Comparison of ENCODE assay signal across 8 mouse cellular contexts in the genomic region with DNA sequence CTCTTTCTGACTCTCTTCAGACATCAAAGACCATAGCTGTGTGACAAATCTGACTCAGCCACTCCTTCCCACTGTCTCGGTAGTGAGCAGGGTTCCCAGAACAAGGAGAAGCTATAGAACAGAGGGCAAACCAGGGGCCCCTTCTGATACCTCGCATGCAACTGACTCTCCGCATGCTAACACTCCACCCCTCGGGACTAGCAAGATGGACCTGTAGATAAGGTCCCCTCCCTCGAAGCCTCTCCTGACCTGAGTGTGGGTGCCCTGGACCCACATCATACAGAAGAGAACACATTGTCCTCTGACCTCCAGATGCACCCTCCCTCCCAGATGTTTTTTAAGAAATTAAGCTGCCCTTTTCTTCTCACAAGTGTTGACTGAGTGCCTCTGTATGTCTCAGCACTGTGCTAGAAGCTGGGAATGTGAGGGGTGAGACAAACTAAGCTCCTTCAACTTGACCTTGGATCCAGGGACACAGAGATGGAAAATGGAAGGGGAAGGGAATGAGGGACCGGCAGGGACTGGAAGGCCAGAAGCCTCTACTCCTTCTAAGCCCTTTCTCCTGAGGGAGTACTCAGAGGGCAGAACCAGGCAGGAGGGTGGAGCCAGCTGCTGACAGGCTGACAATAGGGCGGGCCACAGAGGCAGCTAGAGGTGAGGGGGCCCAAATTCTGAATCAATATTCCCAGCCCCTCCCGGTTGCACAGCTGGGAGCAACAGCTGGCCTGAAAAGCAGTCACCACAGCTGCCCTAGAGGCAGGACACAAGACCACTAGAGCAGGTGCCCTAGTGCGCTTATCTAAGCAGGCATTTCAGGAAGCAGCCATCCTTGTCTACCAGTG. TPM values are rescaled to one million over a fixed set of nuclear protein-coding genes. Genes with fewer than 3 reads are reported as not detected.
A peak's percentile ranks its signal among the peaks of the same experiment; 100 is the strongest.
DNase-seq lines count a peak whose midpoint lies in the region; ATAC-seq and TF ChIP-seq lines count a peak whose summit lies in the region.

No protein-coding gene starts in this region.

- H3K4me2 ChIP-seq in intestine, postnatal 0 days (replicated peaks; ENCODE audit: low read depth) = peak overlapping the region; percentile 92
- peak overlapping the region; percentile 85 for H3K4me2 ChIP-seq in stomach, postnatal 0 days (replicated peaks; ENCODE audit: low read depth)

- 22% methylated on average over 9 of the region's 9 CpGs for WGBS in intestine, postnatal 0 days
- 25% methylated on average over 9 of the region's 9 CpGs for WGBS in stomach, postnatal 0 days

- intact Hi-C loops in left cerebral cortex, adult 2 months (cut with DNase I) = no loop called here
- intact Hi-C loops in left cerebral cortex, postnatal 14 days (cut with DNase I) = loop anchor here (5.0 kb wide), 1 partner anchor 61 kb away; no protein-coding TSS in a partner anchor

- DNase-seq in left cerebral cortex, adult 2 months (ENCODE audit: extremely low spot score in 1 of 2, low spot score in 2 of 2) = no peak
- no peak for DNase-seq in left cerebral cortex, postnatal 14 days (ENCODE audit: low spot score in 2 of 2)
- DNase-seq in lung, postnatal 14 days = peak; percentile 37
- DNase-seq in stomach, postnatal 0 days (ENCODE audit: low spot score) = no peak
- no peak for DNase-seq in layer of hippocampus, postnatal 14 days (ENCODE audit: low spot score in 2 of 2)
- no peak for DNase-seq in layer of hippocampus, adult 9-11 months

- ATAC-seq in erythroblast, adult 5-6 weeks (replicated peaks; ENCODE audit: low FRiP score, poor library complexity, severe bottlenecking) = peak; percentile 60
- peak; percentile 31; the same call in 1 of the 2 replicates for ATAC-seq in intestine, postnatal 0 days
- ATAC-seq in stomach, postnatal 0 days (ENCODE audit: low FRiP score, low TSS enrichment) = no peak

- H3K9ac ChIP-seq in intestine, postnatal 0 days (ENCODE audit: low read depth, low read length) = no peak overlapping the region
- peak overlapping the region; percentile 38 for H3K9ac ChIP-seq in stomach, postnatal 0 days (ENCODE audit: low read length)

- TF ChIP-seq CTCF in left cerebral cortex, adult 2 months (IDR thresholded peaks at IDR 0.05) = no peak
- no peak for TF ChIP-seq CTCF in intestine, postnatal 0 days (IDR thresholded peaks at IDR 0.05; ENCODE audit: low read depth)
- no peak for TF ChIP-seq CTCF in stomach, postnatal 0 days (IDR thresholded peaks at IDR 0.05; ENCODE audit: low read depth)

- H3K27ac ChIP-seq in left cerebral cortex, adult 2 months = peak overlapping the region; percentile 1; the same call in 1 of the 2 replicates
- H3K27ac ChIP-seq in intestine, postnatal 0 days (ENCODE audit: low read depth, low read length) = no peak overlapping the region
- peak overlapping the region; percentile 85; the same call in 1 of the 2 replicates for H3K27ac ChIP-seq in stomach, postnatal 0 days (replicated peaks)

- H3K4me3 ChIP-seq in left cerebral cortex, adult 2 months = peak overlapping the region; percentile 64
- peak overlapping the region; percentile 3; the same call in 1 of the 2 replicates for H3K4me3 ChIP-seq in intestine, postnatal 0 days (ENCODE audit: low read depth, low read length)
- H3K4me3 ChIP-seq in stomach, postnatal 0 days (ENCODE audit: low read depth, low read length) = peak overlapping the region; percentile 67

- H3K36me3 ChIP-seq in intestine, postnatal 0 days (ENCODE audit: control insufficient read depth, insufficient read depth) = 0 out of 2 replicates have a peak, but pooled peaks cover 5% of the 10 kb centered on the region
- no peaks in the 10 kb centered on the region; the same call in 1 of the 2 replicates for H3K36me3 ChIP-seq in stomach, postnatal 0 days (ENCODE audit: control insufficient read depth, insufficient read depth, low read length)

- no peaks in the 10 kb centered on the region for H3K27me3 ChIP-seq in intestine, postnatal 0 days (replicated peaks; ENCODE audit: control insufficient read depth, insufficient read depth, low read length)
- H3K27me3 ChIP-seq in stomach, postnatal 0 days (ENCODE audit: control insufficient read depth, insufficient read depth, low read length) = no peaks in the 10 kb centered on the region

- H3K9me3 ChIP-seq in intestine, postnatal 0 days (ENCODE audit: control insufficient read depth) = no peaks in the 10 kb centered on the region
- H3K9me3 ChIP-seq in stomach, postnatal 0 days (ENCODE audit: control insufficient read depth, low read length) = no peaks in the 10 kb centered on the region

- no peak for TF ChIP-seq EP300 in stomach, postnatal 0 days (optimal IDR thresholded peaks at IDR 0.05)

- H3K4me1 ChIP-seq in intestine, postnatal 0 days (replicated peaks; ENCODE audit: control insufficient read depth, insufficient read depth, low read length) = peaks cover 12% of the 10 kb centered on the region
- H3K4me1 ChIP-seq in stomach, postnatal 0 days (replicated peaks; ENCODE audit: control insufficient read depth, insufficient read depth) = peaks cover 13% of the 10 kb centered on the region

RNA-seq across cellular contexts. Expression of a gene that starts 2.6 kb away (rescaled TPM):
- total RNA-seq in left cerebral cortex, adult 2 months (2021) = 100 to 1,000 TPM; 245 to 247 TPM
- total RNA-seq in left cerebral cortex, postnatal 14 days (2021) = 100 to 1,000 TPM; 237 to 245 TPM
- 241 and 319 TPM in 2 replicates for total RNA-seq in erythroblast, adult 5-6 weeks (2015; ENCODE audit: low replicate concordance)
- 404 and 444 TPM in 2 replicates for total RNA-seq in erythroblast, adult 5-6 weeks (2017; ENCODE audit: low replicate concordance)
- 9.8 and 11.8 TPM in 2 replicates for polyA plus RNA-seq in intestine, postnatal 0 days (2015; fragmentation: Nextera tagmentation; extraction: Ambion mirVana)
- 9.0 and 13.5 TPM in 2 replicates for polyA plus RNA-seq in stomach, postnatal 0 days (2015; fragmentation: Nextera tagmentation; extraction: Ambion mirVana)
- total RNA-seq in layer of hippocampus, postnatal 14 days (2021) = 10 to 100 TPM; 62.9 to 67.4 TPM

Comparison
In these comparisons a context has a peak if more than half of its experiments do, and no peak if none do; other contexts are left out.
1. H3K4me3 ChIP-seq: peak in every context shown above with its lines; median percentile 67 in stomach, postnatal 0 days; 64 in left cerebral cortex, adult 2 months; 3 in intestine, postnatal 0 days.